Mouse (Mus musculus): ENCODE measurements around the gene Gm49369.

DNA sequence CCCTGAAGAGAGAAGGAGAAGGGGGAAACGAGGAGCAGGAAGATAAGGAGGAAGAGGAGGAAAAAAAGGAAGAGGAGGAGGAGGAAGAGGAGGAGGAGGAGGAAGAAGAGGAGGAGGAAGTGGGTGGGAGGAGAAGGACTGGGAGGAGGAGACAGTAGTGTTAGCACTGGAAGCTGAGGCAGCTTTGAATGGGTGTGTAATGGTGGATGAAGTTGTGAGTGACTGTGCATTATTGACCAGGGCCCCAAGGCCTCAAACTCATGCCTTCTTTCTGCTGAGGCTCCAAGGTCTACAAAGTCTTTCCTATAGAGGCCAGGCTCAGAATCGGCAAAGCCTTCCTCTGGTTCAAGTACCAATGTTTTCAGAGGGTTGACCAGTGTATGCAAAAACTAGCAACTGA, 39.4 kb upstream of the Gm49369 start:
- TF ChIP-seq CTCF (IDR thresholded peaks at IDR 0.05; ENCODE audit: extremely low read depth, insufficient read length, insufficient replicate concordance, low read depth, low read length): no peak
- no peak for TF ChIP-seq POLR2A (IDR thresholded peaks at IDR 0.05; ENCODE audit: low read depth, low read length)
